In genomic region chr11:104234680-104235079, GRCm38 (mm10) we compare ENCODE assay signal across 13 mouse cellular contexts. TPM values are rescaled to one million over a fixed set of nuclear protein-coding genes. Genes with fewer than 3 reads are reported as not detected.
A peak's percentile ranks its signal among the peaks of the same experiment; 100 is the strongest.
DNase-seq lines count a peak whose midpoint lies in the region; ATAC-seq and TF ChIP-seq lines count a peak whose summit lies in the region.
"Had no signal": no experiment of that assay in that cellular context is flagged by ENCODE, and none has a peak within 500 bp of the region (broad histone marks: within the 10 kb centered on the region; RNA-seq: fewer than 3 reads in every experiment).

No protein-coding gene starts in this region.

- DNase-seq in left cerebral cortex, adult 2 months (ENCODE audit: extremely low spot score in 1 of 2, low spot score in 2 of 2): no peak
- no peak for DNase-seq in left cerebral cortex, postnatal 25 days (ENCODE audit: low spot score in 2 of 2)
- DNase-seq in hindbrain, embryonic 10.5 days (ENCODE audit: low spot score): peak; percentile 16
- DNase-seq in midbrain, embryonic 14.5 days: no peak
- DNase-seq in adrenal gland, postnatal 10 days: no peak
- no peak for DNase-seq in urinary bladder, postnatal 14 days (ENCODE audit: low spot score)
- no peak for DNase-seq in heart, adult 11 months
- DNase-seq: adrenal gland, postnatal 36 days; lung, postnatal 14 days had no signal

- peaks cover 62% of the 10 kb centered on the region for H3K4me1 ChIP-seq in hindbrain, embryonic 10.5 days (replicated peaks)
- H3K4me1 ChIP-seq in midbrain, embryonic 14.5 days (ENCODE audit: control insufficient read depth, insufficient read depth, low read length): peaks cover 45% of the 10 kb centered on the region

- H3K9me3 ChIP-seq in hindbrain, embryonic 10.5 days: no peaks in the 10 kb centered on the region
- no peaks in the 10 kb centered on the region for H3K9me3 ChIP-seq in midbrain, embryonic 14.5 days (ENCODE audit: control insufficient read depth, low read length)
- H3K9me3 ChIP-seq: heart, embryonic 10.5 days had no signal

- 40% methylated on average over 6 of the region's 6 CpGs for WGBS in hindbrain, embryonic 10.5 days
- WGBS in midbrain, embryonic 14.5 days: 43% methylated on average over 6 of the region's 6 CpGs

- no peak for ATAC-seq in midbrain, embryonic 14.5 days (ENCODE audit: low FRiP score, low TSS enrichment)
- ATAC-seq: inflammation-experienced regulatory T-cells, adult 6 months had no signal

- peak overlapping the region; percentile 98 for H3K9ac ChIP-seq in midbrain, embryonic 14.5 days (replicated peaks; ENCODE audit: low read length)

- peaks cover 81% of the 10 kb centered on the region for H3K27me3 ChIP-seq in hindbrain, embryonic 10.5 days (ENCODE audit: insufficient read depth, poor library complexity, severe bottlenecking)
- H3K27me3 ChIP-seq in midbrain, embryonic 14.5 days (ENCODE audit: control insufficient read depth, insufficient read depth, low read length): no peaks in the 10 kb centered on the region

- peak overlapping the region; percentile 92 for H3K4me3 ChIP-seq in left cerebral cortex, adult 2 months
- H3K4me3 ChIP-seq in hindbrain, embryonic 10.5 days: no peak overlapping the region; the same call in 1 of the 2 replicates
- peak overlapping the region; percentile 95 for H3K4me3 ChIP-seq in midbrain, embryonic 14.5 days (replicated peaks; ENCODE audit: low read depth, low read length)

- H3K36me3 ChIP-seq in hindbrain, embryonic 10.5 days: no peaks in the 10 kb centered on the region
- no peaks in the 10 kb centered on the region for H3K36me3 ChIP-seq in midbrain, embryonic 14.5 days (ENCODE audit: control insufficient read depth, insufficient read depth, low read length)
- H3K36me3 ChIP-seq: heart, embryonic 10.5 days had no signal

- intact Hi-C loops in left cerebral cortex, adult 2 months (cut with DNase I): loop anchor here (2.0 to 10.0 kb wide), 2 partner anchors 14 to 210 kb away; no protein-coding TSS in a partner anchor
- intact Hi-C loops in left cerebral cortex, postnatal 25 days (cut with DNase I): loop anchor here (5.0 kb wide), 1 partner anchor 208 kb away; no protein-coding TSS in a partner anchor

- peak overlapping the region; percentile 73 for H3K27ac ChIP-seq in left cerebral cortex, adult 2 months
- H3K27ac ChIP-seq in hindbrain, embryonic 10.5 days: no peak overlapping the region
- H3K27ac ChIP-seq in midbrain, embryonic 14.5 days (replicated peaks; ENCODE audit: low read depth, low read length): no peak overlapping the region
- H3K27ac ChIP-seq: heart, embryonic 10.5 days had no signal

- TF ChIP-seq CTCF in left cerebral cortex, adult 2 months (IDR thresholded peaks at IDR 0.05): no peak

- H3K4me2 ChIP-seq in midbrain, embryonic 14.5 days (ENCODE audit: low read length): peak overlapping the region; percentile 75
- H3K4me2 ChIP-seq: liver, embryonic 11.5 days had no signal

RNA-seq across cellular contexts. Expression of gene Mapt, which starts 3.5 kb away (rescaled TPM):
- 100 to 1,000 TPM; 353 to 364 TPM for total RNA-seq in left cerebral cortex, adult 2 months (2021)
- 100 to 1,000 TPM; 323 to 328 TPM for total RNA-seq in left cerebral cortex, postnatal 25 days (2021)
- polyA plus RNA-seq in hindbrain, embryonic 10.5 days (2016; fragmentation: Nextera tagmentation; extraction: Ambion mirVana): 23.3 and 67.7 TPM in 2 replicates
- 836 and 875 TPM in 2 replicates for polyA plus RNA-seq in midbrain, embryonic 14.5 days (2014; fragmentation: Nextera tagmentation; extraction: Ambion mirVana)
- total RNA-seq in adrenal gland, postnatal 10 days (2021): 10 to 100 TPM; 50.9 to 69.5 TPM

RNA-seq across cellular contexts. Expression of gene Sppl2c, which starts 48.6 kb away (rescaled TPM):
- not detected for total RNA-seq in left cerebral cortex, adult 2 months (2021)
- total RNA-seq in left cerebral cortex, postnatal 25 days (2021): not detected
- not detected in 2 replicates for polyA plus RNA-seq in hindbrain, embryonic 10.5 days (2016; fragmentation: Nextera tagmentation; extraction: Ambion mirVana)
- polyA plus RNA-seq in midbrain, embryonic 14.5 days (2014; fragmentation: Nextera tagmentation; extraction: Ambion mirVana): not detected in 2 replicates
- not detected for total RNA-seq in adrenal gland, postnatal 10 days (2021)
- total RNA-seq: adrenal gland, postnatal 36 days; CH12.LX had no signal
- polyA plus RNA-seq: heart, embryonic 10.5 days; inflammation-experienced regulatory T-cells, adult 6 months; liver, embryonic 11.5 days had no signal

Comparison
In these comparisons a context has a peak if more than half of its experiments do, and no peak if none do; other contexts are left out.
1. RNA of gene Mapt, which starts 3.5 kb away (total RNA-seq): 353 to 364 TPM in left cerebral cortex, adult 2 months and 323 to 328 TPM in left cerebral cortex, postnatal 25 days; 50.9 to 69.5 TPM in adrenal gland, postnatal 10 days; every median in the first group is over 4 times any median in the second.